Mouse (Mus musculus): Measurements from ENCODE around the gene Gm9918. TPM values are rescaled to one million over a fixed set of nuclear protein-coding genes. Genes with fewer than 3 reads are reported as not detected.

Gene Gm9918
- total and polyA plus RNA-seq, 2 experiments, result 0.05 TPM; not detected in 1

- H3K9ac ChIP-seq (ENCODE audit: low read depth, low read length), result no peak overlapping the region
- H3K79me2 ChIP-seq (ENCODE audit: control insufficient read depth, insufficient read depth, low read length), result no peaks in the 10 kb centered on the region
- no peaks in the 10 kb centered on the region for H3K4me1 ChIP-seq (ENCODE audit: control insufficient read depth, insufficient read depth, low read length)
- no peak for TF ChIP-seq CTCF (IDR thresholded peaks at IDR 0.05; ENCODE audit: low read depth, low read length)
- no peak for TF ChIP-seq POLR2A (IDR thresholded peaks at IDR 0.05; ENCODE audit: extremely low read depth, insufficient read depth, low read length)
- WGBS, result 48% methylated on average over 11 of the region's 11 CpGs
- no peak overlapping the region for H3K27ac ChIP-seq (replicated peaks; ENCODE audit: insufficient read depth, low read depth, low read length)
- H3K36me3 ChIP-seq (ENCODE audit: control insufficient read depth, insufficient read depth, low read length), result no peaks in the 10 kb centered on the region
- no peak overlapping the region for H3K4me3 ChIP-seq (ENCODE audit: insufficient read depth, low read depth, low read length)
- no peak for DNase-seq (ENCODE audit: extremely low read depth, low read depth, low spot score)
- 0 out of 2 replicates have a peak, but pooled peaks cover 3% of the 10 kb centered on the region for H3K27me3 ChIP-seq (ENCODE audit: control insufficient read depth, insufficient read depth, low read length)
Measured at GRCm38 (mm10) chr15:102258581-102259253, 11.6 kb upstream of the Gm9918 start.

- H3K36me3 ChIP-seq (ENCODE audit: control insufficient read depth, insufficient read depth, low read length), result no peaks in the 10 kb centered on the region
- WGBS, result 49% methylated on average over 7 of the region's 7 CpGs
- TF ChIP-seq CTCF (IDR thresholded peaks at IDR 0.05; ENCODE audit: low read depth, low read length) (no peak), POLR2A (IDR thresholded peaks at IDR 0.05; ENCODE audit: extremely low read depth, insufficient read depth, low read length) (no peak)
- no peaks in the 10 kb centered on the region for H3K4me1 ChIP-seq (ENCODE audit: control insufficient read depth, insufficient read depth, low read length)
- no peaks in the 10 kb centered on the region for H3K79me2 ChIP-seq (ENCODE audit: control insufficient read depth, insufficient read depth, low read length)
- no peak for DNase-seq (ENCODE audit: extremely low read depth, low read depth, low spot score)
- no peak overlapping the region for H3K4me3 ChIP-seq (ENCODE audit: insufficient read depth, low read depth, low read length)
- H3K27ac ChIP-seq (replicated peaks; ENCODE audit: insufficient read depth, low read depth, low read length), result no peak overlapping the region
- H3K9ac ChIP-seq (ENCODE audit: low read depth, low read length), result no peak overlapping the region
- no peaks in the 10 kb centered on the region for H3K27me3 ChIP-seq (ENCODE audit: control insufficient read depth, insufficient read depth, low read length)
Measured at GRCm38 (mm10) chr15:102262582-102262981, 7.8 kb upstream of the Gm9918 start.

GRCm38 (mm10) chr15:102263037-102263436, 7.3 kb upstream of the Gm9918 start:
- TF ChIP-seq CTCF (IDR thresholded peaks at IDR 0.05; ENCODE audit: low read depth, low read length) (no peak), POLR2A (IDR thresholded peaks at IDR 0.05; ENCODE audit: extremely low read depth, insufficient read depth, low read length) (no peak)
- Histone ChIP-seq H3K36me3 (ENCODE audit: control insufficient read depth, insufficient read depth, low read length) (no peaks in the 10 kb centered on the region), H3K27ac (replicated peaks; ENCODE audit: insufficient read depth, low read depth, low read length) (no peak overlapping the region), H3K4me3 (ENCODE audit: insufficient read depth, low read depth, low read length) (no peak overlapping the region), H3K79me2 (ENCODE audit: control insufficient read depth, insufficient read depth, low read length) (no peaks in the 10 kb centered on the region), H3K9ac (ENCODE audit: low read depth, low read length) (no peak overlapping the region), H3K27me3 (ENCODE audit: control insufficient read depth, insufficient read depth, low read length) (no peaks in the 10 kb centered on the region), H3K4me1 (ENCODE audit: control insufficient read depth, insufficient read depth, low read length) (no peaks in the 10 kb centered on the region)
- 75% methylated on average over 2 of the region's 2 CpGs for WGBS
- DNase-seq (ENCODE audit: extremely low read depth, low read depth, low spot score), result no peak

GRCm38 (mm10) chr15:102265548-102265947, 4.8 kb upstream of the Gm9918 start:
- WGBS, result 87% methylated on average over 5 of the region's 5 CpGs
- DNase-seq (ENCODE audit: extremely low read depth, low read depth, low spot score), result no peak
- Histone ChIP-seq H3K9ac (ENCODE audit: low read depth, low read length) (no peak overlapping the region), H3K4me1 (ENCODE audit: control insufficient read depth, insufficient read depth, low read length) (no peaks in the 10 kb centered on the region), H3K27me3 (ENCODE audit: control insufficient read depth, insufficient read depth, low read length) (peaks cover under 1% of the 10 kb centered on the region; the same call in 1 of the 2 replicates), H3K4me3 (ENCODE audit: insufficient read depth, low read depth, low read length) (no peak overlapping the region), H3K79me2 (ENCODE audit: control insufficient read depth, insufficient read depth, low read length) (no peaks in the 10 kb centered on the region), H3K36me3 (ENCODE audit: control insufficient read depth, insufficient read depth, low read length) (no peaks in the 10 kb centered on the region), H3K27ac (replicated peaks; ENCODE audit: insufficient read depth, low read depth, low read length) (no peak overlapping the region)
- TF ChIP-seq POLR2A (IDR thresholded peaks at IDR 0.05; ENCODE audit: extremely low read depth, insufficient read depth, low read length), result no peak
- TF ChIP-seq CTCF (IDR thresholded peaks at IDR 0.05; ENCODE audit: low read depth, low read length), result no peak; the same call in 1 of the 2 replicates

- no peak for TF ChIP-seq CTCF (IDR thresholded peaks at IDR 0.05; ENCODE audit: low read depth, low read length)
- no peak for TF ChIP-seq POLR2A (IDR thresholded peaks at IDR 0.05; ENCODE audit: extremely low read depth, insufficient read depth, low read length)
- Histone ChIP-seq H3K4me1 (ENCODE audit: control insufficient read depth, insufficient read depth, low read length) (no peaks in the 10 kb centered on the region), H3K27me3 (ENCODE audit: control insufficient read depth, insufficient read depth, low read length) (peaks cover 4% of the 10 kb centered on the region; the same call in 1 of the 2 replicates), H3K9ac (ENCODE audit: low read depth, low read length) (no peak overlapping the region), H3K27ac (replicated peaks; ENCODE audit: insufficient read depth, low read depth, low read length) (no peak overlapping the region), H3K36me3 (ENCODE audit: control insufficient read depth, insufficient read depth, low read length) (no peaks in the 10 kb centered on the region), H3K79me2 (ENCODE audit: control insufficient read depth, insufficient read depth, low read length) (no peaks in the 10 kb centered on the region), H3K4me3 (ENCODE audit: insufficient read depth, low read depth, low read length) (no peak overlapping the region)
- no peak for DNase-seq (ENCODE audit: extremely low read depth, low read depth, low spot score)
- 44% methylated on average over 3 of the region's 3 CpGs for WGBS
Measured at GRCm38 (mm10) chr15:102271441-102271840, 1.1 kb downstream of the Gm9918 start.
